Mouse (Mus musculus): ENCODE results near the gene Bcdin3d.

Bcdin3d gene

DNA sequence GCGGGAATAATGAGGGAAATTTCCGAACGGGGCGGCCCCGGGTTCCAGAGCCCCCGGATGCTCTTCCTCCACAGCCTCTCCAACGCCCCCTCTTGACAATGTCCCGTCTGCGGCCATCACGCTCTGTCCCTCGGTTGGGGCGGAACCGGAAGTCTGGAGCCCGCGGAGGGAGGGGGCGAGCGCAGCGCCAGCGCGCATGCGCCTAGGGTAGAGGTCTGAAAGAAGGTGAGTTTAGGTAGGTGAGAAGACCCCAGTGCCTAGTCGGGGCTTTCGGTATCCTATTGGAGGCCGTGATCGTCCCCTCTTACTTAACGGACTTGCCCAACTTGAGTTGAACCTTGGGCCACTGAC lies at the start of gene Bcdin3d:
Bcdin3d (minus strand) TSS at position 155 of the 351 bp plus-strand sequence.
- DNase-seq (ENCODE audit: low spot score): peak; percentile 70

DNA sequence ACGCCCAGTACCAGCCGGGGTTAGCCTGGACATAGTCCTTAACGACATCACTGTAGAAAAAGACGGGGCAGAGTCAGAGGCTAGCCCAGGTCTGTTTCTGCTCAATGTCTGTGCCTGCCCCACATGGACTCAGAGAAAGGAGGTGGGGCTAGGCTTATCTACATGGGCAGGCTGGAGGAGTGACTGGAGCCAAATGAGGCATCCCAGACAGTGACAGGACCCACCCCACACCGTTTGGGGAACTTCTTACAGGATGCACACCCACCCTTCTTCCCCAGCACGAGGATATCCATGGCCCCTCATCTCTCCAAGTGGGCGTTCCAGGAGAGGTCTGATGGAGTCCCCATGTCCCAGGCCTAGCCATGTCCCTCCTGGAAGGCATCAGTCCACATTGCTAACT lies 45.8 kb upstream of the Bcdin3d start:
- DNase-seq (ENCODE audit: low spot score): no peak

DNA sequence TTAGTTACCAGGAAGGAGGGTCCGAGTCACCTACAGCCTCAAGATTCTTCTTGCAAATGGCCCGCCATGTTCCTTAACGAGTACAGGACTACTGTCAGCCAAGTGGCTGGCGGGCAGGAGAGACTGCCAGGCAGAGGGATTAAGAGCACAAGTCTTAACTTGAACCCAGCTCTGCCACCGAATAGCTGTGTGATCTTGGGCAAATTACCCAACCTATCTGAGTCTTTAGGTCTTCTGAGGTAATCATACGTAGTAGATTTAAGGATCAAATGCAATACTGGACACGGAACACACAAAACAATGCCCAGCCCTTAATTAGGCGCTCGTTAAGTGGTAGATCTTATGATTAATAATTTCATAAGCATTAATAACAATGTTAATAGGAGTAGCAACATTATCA lies 45.1 kb upstream of the Bcdin3d start:
- no peak for DNase-seq (ENCODE audit: low spot score)

DNA sequence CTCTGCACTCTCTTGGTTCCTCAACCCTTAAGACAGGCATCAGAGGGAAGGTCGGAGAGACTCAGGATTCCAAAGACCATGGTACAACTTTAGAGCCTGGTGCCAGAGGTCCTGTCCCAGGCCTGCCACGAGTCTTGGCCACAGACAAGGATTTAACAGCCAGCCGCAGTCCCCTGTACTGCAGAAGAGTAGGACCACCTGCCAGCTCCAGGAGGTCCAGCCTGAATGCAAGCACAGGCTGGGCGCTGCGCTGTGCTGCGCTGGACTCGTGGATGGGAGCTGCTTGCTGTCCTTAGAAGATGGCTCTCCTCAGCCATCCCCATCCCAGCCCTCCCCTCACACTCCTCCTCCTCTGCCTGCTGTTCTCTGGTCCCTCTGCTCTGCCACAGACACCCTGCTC lies 43.2 kb upstream of the Bcdin3d start:
- no peak for DNase-seq (ENCODE audit: low spot score)

DNA sequence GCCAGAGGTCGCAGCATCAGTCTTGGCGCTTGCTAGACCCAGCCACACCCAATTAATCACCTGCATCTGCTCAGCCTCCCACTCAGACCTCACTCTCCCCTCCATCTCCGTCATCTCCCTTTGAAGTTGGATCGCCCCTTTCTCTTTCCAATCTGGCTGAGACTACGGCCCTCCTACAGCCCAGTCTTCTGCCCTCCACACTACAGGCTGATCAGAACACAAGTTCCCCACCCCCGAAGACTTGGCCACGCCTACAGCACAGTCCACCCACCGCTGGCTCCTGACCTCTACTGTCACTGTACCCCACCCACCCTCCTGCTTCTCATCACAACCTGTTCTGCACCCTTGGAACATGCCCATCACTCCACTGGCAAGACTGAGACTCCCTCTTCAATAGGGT lies 42.2 kb upstream of the Bcdin3d start:
- DNase-seq (ENCODE audit: low spot score): no peak

DNA sequence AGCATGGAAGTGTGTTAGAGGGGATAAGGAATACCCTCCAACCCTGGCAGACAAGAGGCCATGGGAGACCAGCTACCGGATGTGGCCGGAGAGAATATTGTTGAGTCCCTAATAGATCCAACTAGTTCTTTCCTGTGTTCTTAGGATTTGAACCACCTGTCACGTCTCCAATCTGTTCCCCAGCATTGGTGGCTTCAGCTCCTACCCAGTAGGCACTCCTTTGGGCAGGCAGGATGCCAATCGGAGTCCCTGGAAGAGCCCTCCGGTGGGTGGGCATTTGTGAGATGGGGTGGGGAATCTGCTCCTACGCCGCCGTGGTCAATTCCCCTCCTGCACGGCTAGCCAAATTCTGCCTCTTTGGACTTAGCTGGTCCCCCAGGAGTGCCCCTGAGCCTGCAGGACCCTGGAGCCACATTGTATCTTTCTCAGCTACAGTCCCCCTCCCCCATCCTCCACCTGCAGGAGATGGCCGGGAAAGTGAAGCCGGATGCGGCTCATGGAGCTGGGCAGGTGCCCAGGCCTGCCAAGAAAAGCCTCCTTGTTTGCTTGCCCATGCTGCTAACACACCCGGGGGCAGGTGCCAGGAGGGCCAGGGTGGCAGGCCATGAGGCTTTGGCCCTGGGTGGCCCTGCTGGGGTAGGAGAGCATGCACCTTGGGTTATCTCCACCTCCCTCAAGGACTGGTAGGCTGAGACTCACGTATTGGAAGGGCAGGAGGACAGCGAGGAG lies 37.4 kb upstream of the Bcdin3d start:
- DNase-seq (ENCODE audit: low spot score): no peak

DNA sequence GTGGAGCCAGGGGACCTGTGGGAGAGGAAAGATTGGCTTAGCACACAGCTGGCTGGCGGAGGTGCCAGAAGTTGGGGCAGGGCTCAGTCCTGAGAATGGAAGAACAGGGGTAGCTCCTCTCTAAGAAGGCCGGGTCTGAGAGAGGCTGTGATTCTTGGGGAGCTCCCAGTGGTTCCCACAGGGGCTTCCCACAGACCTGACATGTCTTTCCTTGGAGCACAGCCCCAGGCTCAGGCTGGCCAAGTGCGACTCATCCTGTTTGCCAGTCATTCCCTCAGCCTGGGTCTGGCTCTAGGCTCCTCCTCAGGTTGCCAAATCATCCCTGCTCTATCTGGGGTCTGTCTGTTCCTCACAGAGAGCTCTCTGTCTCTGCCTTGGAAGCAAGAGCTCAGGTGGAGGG lies 36.1 kb upstream of the Bcdin3d start:
- no peak for DNase-seq (ENCODE audit: low spot score)

DNA sequence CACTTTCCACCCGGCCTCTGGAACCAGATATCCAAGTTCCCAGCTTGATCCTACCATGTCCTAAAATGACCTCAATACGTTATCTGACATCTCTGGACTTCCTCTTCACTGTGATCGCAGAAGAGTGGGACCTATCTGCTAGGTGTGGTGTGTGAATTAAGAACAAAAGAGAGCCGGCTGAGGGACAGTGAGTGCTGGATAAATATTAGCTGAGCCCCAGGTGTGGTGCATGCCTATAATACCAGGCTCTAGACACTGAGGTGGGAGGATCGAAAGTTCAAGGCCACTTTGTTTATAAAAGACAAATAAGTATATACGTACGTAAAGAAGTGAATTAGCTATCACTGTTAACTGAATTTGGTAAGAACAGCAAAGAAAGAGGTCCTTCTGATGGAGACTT lies 35.3 kb upstream of the Bcdin3d start:
- no peak for DNase-seq (ENCODE audit: low spot score)

DNA sequence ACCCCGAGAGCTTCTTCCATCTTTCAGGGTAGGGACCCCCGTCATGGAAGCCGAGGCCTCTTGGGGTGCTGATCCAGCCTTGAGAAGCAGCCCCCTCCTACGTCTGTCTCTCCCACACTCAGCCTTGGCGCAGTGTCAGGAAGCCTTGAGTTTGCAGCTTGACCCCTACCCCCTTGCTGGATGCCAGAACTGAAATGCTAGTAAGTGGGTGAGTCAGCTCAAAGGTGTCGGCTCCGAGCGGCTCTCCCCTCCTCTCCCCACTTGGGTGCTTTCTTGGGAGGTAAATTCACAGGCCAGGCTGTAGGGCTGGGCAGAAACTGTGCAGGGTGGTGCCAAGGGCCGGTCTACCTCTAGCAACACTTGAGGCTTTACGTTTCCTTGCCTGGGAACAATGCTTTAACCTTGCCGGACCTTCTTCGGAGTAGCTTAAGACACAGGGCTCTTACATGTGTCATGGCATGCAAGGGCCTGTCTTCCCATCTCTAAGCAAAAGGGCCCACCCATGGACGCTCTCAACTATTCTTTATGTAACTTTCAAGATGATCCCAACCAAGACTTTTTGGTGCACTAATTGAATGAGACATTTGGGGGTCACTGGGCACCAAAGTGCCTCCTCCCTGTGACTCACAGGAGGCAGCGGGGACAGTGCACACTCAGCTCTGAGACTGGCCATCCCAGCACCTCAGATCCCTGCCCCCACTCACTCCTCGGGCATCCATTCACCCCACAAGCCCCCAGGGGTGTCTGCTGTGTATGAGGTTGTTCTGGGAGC lies 31.0 kb upstream of the Bcdin3d start:
- DNase-seq (ENCODE audit: low spot score): no peak

DNA sequence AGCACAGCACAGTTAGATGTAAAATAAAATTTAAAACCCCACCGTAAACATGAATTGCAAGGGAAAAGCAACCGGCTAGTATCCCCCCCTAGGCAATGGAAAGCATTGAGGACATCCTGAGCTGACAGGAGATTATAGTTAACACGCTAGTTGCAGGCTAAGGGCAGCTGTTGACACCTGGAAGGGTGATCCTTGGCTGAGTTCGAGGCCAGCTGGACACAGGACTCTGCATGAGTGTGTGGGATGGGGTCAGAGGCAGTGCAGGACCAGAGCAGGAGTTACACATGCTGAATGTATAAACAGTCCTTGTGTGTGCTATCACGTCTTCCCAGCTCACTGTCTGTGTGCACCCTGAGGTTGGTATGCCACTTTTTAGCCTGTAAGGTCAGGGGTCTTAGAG lies 28.7 kb upstream of the Bcdin3d start:
- no peak for DNase-seq (ENCODE audit: low spot score)

DNA sequence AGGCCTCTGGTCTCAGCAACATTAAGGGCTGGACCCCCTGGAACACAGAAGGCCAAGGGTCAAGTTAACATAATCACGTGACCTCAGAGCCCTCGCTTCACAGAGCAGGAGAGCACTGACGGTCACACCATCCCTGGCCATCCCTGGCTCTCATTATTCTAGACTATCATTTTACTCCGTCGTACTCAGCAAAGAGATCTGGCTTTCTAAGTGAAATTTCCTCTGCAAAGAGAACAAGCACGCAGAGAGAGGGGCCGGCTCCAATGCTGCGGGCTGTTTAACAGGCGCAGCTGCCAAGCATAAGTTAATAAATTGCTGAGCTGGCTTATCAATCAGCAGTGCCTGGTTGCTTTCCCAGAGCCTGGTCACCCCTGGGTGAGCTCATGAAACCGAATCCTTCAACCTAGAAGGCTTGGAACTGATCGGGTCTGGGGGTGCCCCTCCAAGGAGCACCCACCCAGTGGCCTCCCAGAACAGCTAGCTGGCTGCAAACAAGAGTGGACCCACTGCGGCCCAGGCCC lies 27.8 kb upstream of the Bcdin3d start:
- DNase-seq (ENCODE audit: low spot score): no peak

DNA sequence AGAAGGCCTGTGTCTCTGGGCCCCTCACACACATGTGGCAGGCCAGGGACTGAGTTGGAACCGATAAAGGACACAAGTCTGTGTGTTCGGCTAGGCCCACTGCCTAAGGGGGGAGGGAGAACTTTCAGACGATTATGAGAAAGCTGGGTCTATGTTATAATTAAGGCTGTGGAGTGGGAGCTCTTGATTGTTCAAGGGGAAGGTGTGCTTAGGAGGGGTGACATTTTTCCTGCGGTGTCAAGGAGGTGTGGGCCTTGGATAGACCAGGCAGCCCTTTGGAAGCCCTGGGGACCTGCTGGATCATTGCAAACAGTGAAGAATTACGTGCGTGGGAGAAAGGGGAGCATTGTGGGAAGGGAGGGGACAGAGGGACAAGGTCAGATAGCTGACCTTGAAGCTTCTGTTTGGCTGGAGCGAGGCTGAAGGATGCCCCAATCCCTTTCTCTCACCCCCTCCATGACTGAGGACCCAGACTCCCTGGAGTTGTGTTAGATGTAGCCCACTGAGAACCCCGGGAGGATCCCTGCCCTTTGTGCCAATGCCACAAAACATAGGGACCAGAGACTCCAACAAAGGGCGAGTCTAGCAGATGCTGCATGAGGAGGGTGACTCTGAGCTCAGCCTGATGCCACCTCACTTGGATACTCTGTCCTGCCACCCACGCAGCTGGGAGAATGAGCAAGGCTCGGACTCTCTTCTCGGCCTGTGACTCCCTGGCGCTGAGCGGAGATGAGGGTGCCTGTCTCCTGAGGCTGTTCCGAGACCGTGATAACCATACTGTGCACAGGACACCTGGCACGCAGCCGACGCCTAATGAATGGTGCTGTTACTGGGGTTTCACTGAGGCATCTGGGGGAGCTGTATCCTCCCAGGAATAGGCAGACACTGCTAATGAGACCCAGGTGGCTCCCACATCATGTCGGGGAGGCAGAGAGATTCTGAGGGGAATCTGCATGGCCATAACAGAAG lies 27.0 kb upstream of the Bcdin3d start:
- DNase-seq (ENCODE audit: low spot score): no peak

DNA sequence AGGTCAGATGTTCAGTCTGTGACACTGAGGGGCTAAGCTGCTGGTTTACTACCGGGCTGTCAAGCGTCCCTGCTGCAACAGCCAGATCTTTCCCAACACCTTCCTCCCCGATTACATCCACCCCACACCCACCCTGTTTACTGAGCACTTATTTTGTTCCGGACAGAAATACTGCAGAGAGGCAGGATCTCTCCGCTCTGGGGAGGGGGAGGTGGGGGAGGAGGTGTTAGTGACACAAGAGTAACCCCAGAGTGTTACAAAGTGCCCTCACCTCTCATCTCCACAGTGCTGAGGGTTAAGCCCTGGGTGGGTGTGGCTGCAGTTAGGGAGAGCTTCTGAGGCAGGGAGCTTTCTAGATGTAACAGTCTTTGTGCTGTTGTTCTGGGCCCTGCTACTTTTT lies 25.8 kb upstream of the Bcdin3d start:
- no peak for DNase-seq (ENCODE audit: low spot score)

DNA sequence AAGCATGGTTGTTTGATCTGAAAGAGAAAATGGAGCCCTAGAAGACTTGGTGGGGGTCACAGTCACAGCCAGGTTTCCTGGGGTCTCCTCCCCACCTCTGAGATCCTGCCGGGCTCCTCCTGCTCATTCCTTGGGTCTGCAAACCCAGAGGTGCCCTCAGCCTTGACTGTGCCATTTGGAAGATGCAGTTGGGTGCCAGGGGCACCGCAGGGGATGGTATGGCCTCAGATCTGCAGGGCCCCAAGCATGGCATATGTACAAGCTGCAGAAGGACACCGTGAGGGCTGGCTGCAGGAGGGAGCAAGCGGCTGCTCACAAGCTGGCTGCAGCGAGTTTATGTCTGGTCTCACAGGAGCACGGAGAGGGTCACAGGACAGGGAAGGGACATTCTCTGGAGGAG lies 25.2 kb upstream of the Bcdin3d start:
- DNase-seq (ENCODE audit: low spot score): no peak

DNA sequence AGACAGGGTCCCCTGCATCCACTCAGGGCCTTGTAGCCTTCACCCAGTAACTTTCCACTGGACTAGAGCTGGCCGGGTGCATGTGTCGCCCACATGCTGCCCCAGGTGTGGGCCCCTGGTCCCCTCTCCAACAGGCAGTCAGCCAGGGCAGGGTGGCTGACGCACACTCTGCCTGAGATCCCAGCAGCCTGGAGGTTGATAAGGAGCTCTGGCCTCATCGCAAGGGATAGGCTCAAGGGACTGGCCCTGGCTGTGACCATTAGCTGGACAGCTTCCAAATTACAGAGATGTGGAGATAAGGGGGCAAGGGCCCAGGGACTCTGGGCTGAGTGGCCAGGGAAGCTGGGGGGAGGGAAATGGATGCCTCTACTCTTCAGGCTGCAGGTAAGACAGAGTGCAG lies 24.3 kb upstream of the Bcdin3d start:
- no peak for DNase-seq (ENCODE audit: low spot score)

DNA sequence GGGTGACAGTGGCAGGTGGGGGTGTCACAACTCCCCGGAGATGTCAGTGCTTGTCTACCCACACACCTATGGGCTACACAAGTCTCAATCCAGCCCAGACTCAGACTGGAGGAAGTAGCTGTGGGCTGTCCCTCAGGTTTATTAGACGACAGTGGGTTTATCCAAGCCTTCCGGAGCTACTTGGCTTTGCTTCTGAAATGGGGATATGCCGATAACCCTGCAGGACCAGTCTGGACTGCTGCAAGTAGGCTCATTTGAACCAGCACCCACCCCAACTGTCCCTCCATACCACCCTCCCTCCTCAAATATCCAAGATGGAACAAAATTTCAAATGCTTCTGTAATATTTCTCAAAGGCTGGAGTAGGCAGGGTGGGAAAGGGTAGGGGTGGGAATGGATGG lies 23.8 kb upstream of the Bcdin3d start:
- no peak for DNase-seq (ENCODE audit: low spot score)

DNA sequence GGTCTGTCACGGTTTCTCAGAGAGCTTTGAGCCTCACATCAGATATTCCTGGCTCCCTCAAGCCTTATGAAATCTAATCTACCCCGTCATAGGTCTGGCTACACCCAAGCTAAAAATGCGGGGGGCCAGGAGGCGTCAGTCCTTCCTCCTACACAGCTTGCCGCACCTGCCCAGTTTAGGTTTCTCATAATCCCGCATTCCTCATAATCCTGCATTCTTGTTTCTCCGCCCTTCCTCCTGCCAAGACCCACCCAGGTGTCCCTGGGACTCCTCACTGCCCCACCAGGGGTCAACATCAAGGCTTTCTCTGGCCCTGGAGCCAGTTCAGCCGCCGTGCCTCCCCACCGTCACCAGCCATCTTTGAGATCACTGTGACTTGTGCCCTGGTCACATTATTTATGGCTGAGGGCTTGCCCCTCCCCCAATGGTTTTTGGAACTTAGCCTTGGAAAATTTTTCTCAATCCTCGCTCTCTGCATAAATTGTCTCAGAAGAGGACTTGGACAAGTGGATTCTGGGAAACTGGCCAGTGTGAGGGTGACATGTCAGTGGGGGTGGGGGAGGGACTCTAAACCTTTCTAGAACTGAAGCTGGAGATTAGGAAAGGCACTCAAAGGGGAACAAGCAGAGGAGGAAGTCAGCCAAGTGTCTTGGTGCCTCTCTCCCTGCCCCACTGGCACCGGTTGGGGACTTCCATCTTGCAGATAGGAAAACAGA lies 23.2 kb upstream of the Bcdin3d start:
- DNase-seq (ENCODE audit: low spot score): no peak

DNA sequence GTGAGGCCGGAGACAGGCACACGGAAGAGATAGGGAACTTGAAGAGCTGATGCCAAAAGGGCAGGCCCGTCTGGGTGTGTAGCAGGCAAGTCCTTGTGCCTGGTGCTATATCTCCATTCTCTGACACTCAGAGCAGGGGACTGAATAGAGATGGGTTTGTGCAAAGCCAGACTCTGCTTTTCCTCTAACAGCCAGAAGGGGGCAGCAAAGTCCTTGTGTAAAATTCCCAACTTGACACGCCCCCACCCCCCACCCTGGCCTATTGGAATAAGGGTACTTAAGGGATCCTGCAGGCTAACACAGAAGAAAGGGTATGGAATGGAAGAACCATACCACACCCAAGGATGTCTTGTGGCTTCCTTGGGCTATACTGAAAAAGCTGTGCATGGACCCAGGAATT lies 22.5 kb upstream of the Bcdin3d start:
- no peak for DNase-seq (ENCODE audit: low spot score)

DNA sequence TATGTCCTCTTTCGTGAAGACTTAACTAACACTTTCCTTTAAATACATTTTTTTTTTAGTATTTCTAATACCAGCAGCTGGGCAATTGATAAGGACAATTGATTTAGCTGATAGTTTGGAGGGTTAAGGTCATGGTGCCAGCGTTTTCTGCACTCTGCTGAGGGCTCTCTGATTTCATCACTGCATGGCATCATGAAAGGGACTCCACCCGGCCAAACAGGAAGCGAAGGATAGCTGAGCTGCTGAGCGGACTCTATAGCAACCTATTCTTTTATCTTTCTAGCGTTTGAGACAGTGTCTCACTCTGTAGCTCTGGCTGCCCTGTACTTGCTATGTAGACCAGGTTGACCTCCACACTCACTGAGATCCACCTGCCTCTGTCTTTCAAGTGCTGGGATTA lies 10.2 kb upstream of the Bcdin3d start:
- no peak for DNase-seq (ENCODE audit: low spot score)

DNA sequence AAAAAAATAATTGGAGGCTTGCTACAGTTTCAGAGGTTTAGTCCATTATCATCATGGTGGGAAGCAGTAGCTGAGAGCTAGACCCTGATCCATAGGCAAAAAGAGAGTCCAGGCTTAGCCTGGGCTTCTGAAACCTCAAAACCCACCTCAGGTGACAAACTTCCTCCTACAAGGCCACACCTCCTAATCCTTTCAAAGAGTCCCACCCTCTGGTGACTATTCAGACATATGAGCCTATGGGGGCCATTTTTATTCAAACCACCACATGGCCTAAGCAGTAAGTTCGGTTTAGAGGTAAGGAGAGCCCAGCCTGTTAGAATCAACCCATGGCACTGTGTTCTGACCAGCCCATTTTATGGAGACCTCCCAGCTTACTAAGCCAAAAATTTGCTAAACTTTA lies 1.3 kb upstream of the Bcdin3d start:
- no peak for DNase-seq (ENCODE audit: low spot score)

DNA sequence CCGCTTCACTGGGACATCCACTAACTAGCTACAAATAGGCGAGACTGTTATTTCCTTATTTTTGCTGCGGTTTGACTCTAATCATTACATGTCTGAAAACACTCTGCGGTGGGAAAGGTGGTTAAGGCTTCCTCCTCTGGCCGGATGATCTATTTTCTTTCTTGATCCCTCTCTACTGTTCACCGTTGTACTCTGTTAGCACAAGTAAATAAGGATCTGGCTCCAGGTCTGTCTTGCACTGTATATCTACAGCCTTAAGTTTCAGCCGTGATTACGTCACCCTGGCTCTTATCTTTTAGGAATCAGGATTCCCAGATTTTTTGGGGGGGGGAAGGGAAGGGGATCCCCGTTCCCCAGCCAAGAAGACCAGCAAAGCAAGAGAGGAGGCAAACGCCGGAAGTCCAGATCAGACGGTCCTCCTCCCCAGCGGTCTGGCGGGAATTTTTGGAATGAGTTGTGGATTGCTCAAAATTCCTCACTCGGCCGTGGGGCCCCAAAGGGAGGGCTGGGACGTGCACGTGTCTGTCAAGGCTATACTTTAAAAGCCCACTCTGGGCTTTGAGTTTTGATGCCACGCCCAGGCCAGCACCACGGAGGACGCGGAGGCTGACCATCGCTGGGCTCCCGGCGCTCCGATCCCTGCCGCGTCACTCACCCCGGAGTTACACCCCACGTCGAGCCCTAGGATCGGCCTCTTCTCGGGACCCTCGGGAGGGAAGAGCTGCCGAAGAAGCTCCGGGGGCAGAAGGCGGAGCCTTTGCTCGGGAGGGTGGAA lies 542 bp downstream of the Bcdin3d start:
- peak; percentile 48 for DNase-seq (ENCODE audit: low spot score)

Measured in ovary, postnatal 10 days (tissue).